Mouse (Mus musculus) CH12.LX (cell line): ENCODE measurements at regions not wholly inside any gene's neighbourhood (a gene's known extent, or its start where the extent isn't known, plus 50 kb on each side); places are given as distances from the start of the nearest gene placed in this dataset.

Experiments
- DNase-seq: peaks from one replicate; pipeline ENCODE4 v3.0.0-alpha.2; 2013; ENCODE audit errors: extremely low read depth
- H3K27ac ChIP-seq: 2 replicates; pipeline ENCODE4 v1.5.1; 2012; ENCODE audit warnings: low read depth, mild to moderate bottlenecking, control low read depth, moderate library complexity; ENCODE audit not compliant: insufficient read depth
- H3K27me3 ChIP-seq: replicated peaks from 2 replicates; pipeline ENCODE3; 2012; ENCODE audit warnings: inconsistent platforms
- H3K36me3 ChIP-seq, 2 experiments: replicated peaks in 1 of 2; 2 replicates each; pipeline versions ENCODE3 to v1.6.1; 2012; ENCODE audit warnings: inconsistent platforms in 1 of 2, low read length in 1 of 2, mild to moderate bottlenecking in 1 of 2, mixed read lengths in 1 of 2, moderate library complexity in 1 of 2; ENCODE audit not compliant: control insufficient read depth in 1 of 2, insufficient read depth in 1 of 2
- H3K4me1 ChIP-seq, 2 experiments: 2 replicates each; pipeline ENCODE4 v1.6.1; 2012; ENCODE audit warnings: inconsistent platforms in 1 of 2, moderate library complexity in 1 of 2; ENCODE audit not compliant: insufficient read depth in 2 of 2, control insufficient read depth in 1 of 2
- H3K4me2 ChIP-seq: 2 replicates; pipeline ENCODE4 v1.6.1; 2012; ENCODE audit warnings: low read depth, mild to moderate bottlenecking, control low read depth; ENCODE audit not compliant: poor library complexity, insufficient read depth, severe bottlenecking
- H3K4me3 ChIP-seq, 3 experiments: fragments of 150-350 bp in 1 of 3; sonication (generic) in 1 of 3; replicated peaks in 1 of 3; 2 replicates each; pipeline versions ENCODE3 to v1.5.1; 2011 to 2012; ENCODE audit warnings: low read depth in 2 of 3, low read length in 2 of 3, mild to moderate bottlenecking in 2 of 3, moderate library complexity in 2 of 3, control low read depth in 1 of 3, improper control_type of control experiment in 1 of 3, inconsistent platforms in 1 of 3, mixed read lengths in 1 of 3; ENCODE audit not compliant: poor library complexity in 1 of 3
- H3K79me2 ChIP-seq: replicated peaks from 2 replicates; pipeline ENCODE4 v1.6.1; 2012; ENCODE audit warnings: mild to moderate bottlenecking, moderate library complexity; ENCODE audit not compliant: control insufficient read depth, poor library complexity, insufficient read depth, severe bottlenecking; ENCODE audit errors: extremely low read depth
- H3K9ac ChIP-seq: 2 replicates; pipeline ENCODE4 v1.6.1; 2012; ENCODE audit warnings: low read depth, mild to moderate bottlenecking, control low read depth, moderate library complexity; ENCODE audit not compliant: insufficient read depth
- H3K9me3 ChIP-seq: replicated peaks from 2 replicates; pipeline ENCODE3; 2012; ENCODE audit warnings: low read length, inconsistent platforms, mixed read lengths
- BHLHE40 ChIP-seq: IDR thresholded peaks from 2 replicates; pipeline ENCODE4 v1.6.1; 2011; ENCODE audit warnings: mild to moderate bottlenecking, low read depth, low read length, improper control_type of control experiment
- CHD1 ChIP-seq: IDR thresholded peaks from 2 replicates; pipeline ENCODE4 v1.6.1; 2012; ENCODE audit warnings: low read depth, low read length, improper control_type of control experiment, inconsistent platforms
- CTCF ChIP-seq, 2 experiments: IDR thresholded peaks in 1 of 2; conservative IDR thresholded peaks in 1 of 2; 2 replicates each; pipeline ENCODE4 v1.5.1; 2011 to 2012; ENCODE audit warnings: low read depth in 2 of 2, low read length in 2 of 2, improper control_type of control experiment in 1 of 2, inconsistent platforms in 1 of 2, mild to moderate bottlenecking in 1 of 2, moderate library complexity in 1 of 2
- E2F4 ChIP-seq: IDR thresholded peaks from 2 replicates; pipeline ENCODE4 v1.6.1; 2011; ENCODE audit warnings: low read depth, low read length, improper control_type of control experiment; ENCODE audit not compliant: insufficient replicate concordance
- EP300 ChIP-seq: IDR thresholded peaks from 2 replicates; pipeline ENCODE4 v1.6.1; 2011; ENCODE audit warnings: low read length, improper control_type of control experiment
- ETS1 ChIP-seq: conservative IDR thresholded peaks from 2 replicates; pipeline ENCODE4 v1.6.1; 2012; ENCODE audit warnings: low read depth, mild to moderate bottlenecking, inconsistent platforms, low read length, improper control_type of control experiment, moderate library complexity
- GABPA ChIP-seq: IDR thresholded peaks from 2 replicates; pipeline ENCODE4 v1.6.1; 2012; ENCODE audit warnings: low read depth, low read length, improper control_type of control experiment, inconsistent platforms; ENCODE audit not compliant: insufficient replicate concordance
- HCFC1 ChIP-seq: IDR thresholded peaks from 2 replicates; pipeline ENCODE4 v1.6.1; 2012; ENCODE audit warnings: low read depth, mild to moderate bottlenecking, inconsistent platforms, low read length, improper control_type of control experiment
- IRF4 ChIP-seq: IDR thresholded peaks from 2 replicates; pipeline ENCODE4 v1.6.1; 2014; ENCODE audit warnings: low read depth, mild to moderate bottlenecking, inconsistent platforms, low read length, improper control_type of control experiment
- MAZ ChIP-seq: IDR thresholded peaks from 2 replicates; pipeline ENCODE4 v1.6.1; 2012; ENCODE audit warnings: low read depth, mild to moderate bottlenecking, inconsistent platforms, low read length, improper control_type of control experiment, moderate library complexity
- MEF2A ChIP-seq: IDR thresholded peaks from 2 replicates; pipeline ENCODE4 v1.6.1; 2014; ENCODE audit warnings: low read depth, mild to moderate bottlenecking, inconsistent platforms, low read length, improper control_type of control experiment, borderline replicate concordance
- PAX5 ChIP-seq: IDR thresholded peaks from 2 replicates; pipeline ENCODE4 v1.6.1; 2012; ENCODE audit warnings: low read length, inconsistent platforms, mixed read lengths
- POLR2A ChIP-seq: IDR thresholded peaks from 2 replicates; pipeline ENCODE4 v1.6.1; 2011; ENCODE audit warnings: low read depth, mild to moderate bottlenecking, improper control_type of control experiment, low read length
- POLR2AphosphoS2 ChIP-seq: IDR thresholded peaks from 2 replicates; pipeline ENCODE4 v1.6.1; 2011; ENCODE audit warnings: low read depth, low read length, improper control_type of control experiment
- SMC3 ChIP-seq: IDR thresholded peaks from 2 replicates; pipeline ENCODE4 v1.6.1; 2011; ENCODE audit warnings: low read depth, low read length, improper control_type of control experiment
- TBP ChIP-seq: conservative IDR thresholded peaks from 2 replicates; pipeline ENCODE4 v1.6.1; 2011; ENCODE audit warnings: low read depth, low read length, improper control_type of control experiment
- USF1 ChIP-seq: IDR thresholded peaks from 2 replicates; pipeline ENCODE4 v1.6.1; 2014; ENCODE audit warnings: low read depth, mild to moderate bottlenecking, inconsistent platforms, low read length, improper control_type of control experiment
- ZKSCAN1 ChIP-seq: IDR thresholded peaks from 2 replicates; pipeline ENCODE4 v1.6.1; 2012; ENCODE audit warnings: low read depth, inconsistent platforms, low read length, improper control_type of control experiment, borderline replicate concordance
- ZNF384 ChIP-seq: IDR thresholded peaks from 2 replicates; pipeline ENCODE4 v1.6.1; 2012; ENCODE audit warnings: low read depth, low read length, improper control_type of control experiment, inconsistent platforms
- dilution Hi-C: fragments of 300-500 bp; cut with MboI; formaldehyde crosslinking; loops from 2 replicates; pipeline ENCODE4 v1.14.3; 2020; ENCODE audit warnings: low sequenced_read_pairs; ENCODE audit not compliant: extremely low pct_unique_long_range_greater_than_20kb, extremely low pct_ligation_motif_present
- in situ Hi-C: fragments of 300-500 bp; cut with MboI; formaldehyde crosslinking; loops from 3 replicates; pipeline ENCODE4 v1.14.3; 2019; ENCODE audit warnings: low sequenced_read_pairs, low pct_ligation_motif_present, low pct_unique_long_range_greater_than_20kb, mixed read lengths

DNA sequence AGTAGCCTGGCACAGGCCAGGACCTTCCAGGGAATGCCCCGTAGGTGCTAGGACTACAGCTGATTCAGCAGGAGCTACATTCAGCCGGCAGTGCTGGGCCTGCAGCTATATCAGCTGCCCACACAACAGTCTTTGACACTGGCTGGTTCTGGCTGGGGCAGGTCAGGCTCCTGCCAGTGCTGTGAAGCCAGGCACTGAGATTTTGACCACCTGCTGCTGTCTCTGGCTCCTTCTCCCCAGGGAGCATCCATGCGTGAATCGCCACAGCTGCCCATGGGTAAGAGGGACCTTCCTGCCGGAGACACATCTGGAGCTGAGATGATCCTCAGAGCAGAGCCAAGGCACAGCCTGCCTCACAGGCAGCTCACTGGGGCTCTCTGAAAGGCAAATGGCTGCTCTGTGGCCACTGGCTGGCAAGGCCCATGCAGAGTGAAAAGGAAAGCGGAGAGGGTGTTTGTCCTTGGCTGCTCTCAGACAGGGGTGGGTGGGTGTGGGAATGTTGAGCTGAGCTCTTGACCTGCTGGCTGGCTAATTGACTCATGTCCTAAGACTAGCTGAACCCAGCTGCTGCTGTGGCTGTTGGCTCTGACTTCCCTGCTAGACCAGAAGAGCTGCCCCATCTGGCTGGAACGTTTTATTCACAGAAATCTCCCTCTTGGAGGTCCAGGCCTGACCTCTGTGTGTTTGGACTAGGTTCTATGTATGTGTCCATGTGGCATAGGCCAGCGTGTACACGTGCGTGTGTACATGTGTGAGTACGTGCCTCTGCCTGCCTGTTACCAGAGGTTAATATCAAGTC, 187.4 kb upstream of the Igsf21 start:
- H3K79me2 ChIP-seq: no peaks in the 10 kb centered on the region
- no peak overlapping the region for H3K27ac ChIP-seq
- DNase-seq: no peak
- no peaks in the 10 kb centered on the region for H3K36me3 ChIP-seq
- dilution Hi-C loops (no loop called here), in situ Hi-C loops (no loop called here)
- TF ChIP-seq GABPA (no peak), BHLHE40 (no peak), ZKSCAN1 (no peak), CHD1 (no peak), PAX5 (no peak), MAZ (no peak), IRF4 (no peak), POLR2AphosphoS2 (no peak), POLR2A (no peak), MEF2A (no peak), E2F4 (no peak), HCFC1 (no peak), ZNF384 (no peak), ETS1 (no peak), SMC3 (no peak), CTCF (conservative IDR thresholded peaks at IDR 0.05 in 1 of 2, IDR thresholded peaks at IDR 0.05 in 1 of 2; ENCODE audit: low read depth in 2 of 2, low read length in 2 of 2) (no peak)
- no peak overlapping the region for H3K9ac ChIP-seq
- peaks cover 65% of the 10 kb centered on the region for H3K27me3 ChIP-seq
- no peaks in the 10 kb centered on the region for H3K4me1 ChIP-seq
- peaks cover 3% of the 10 kb centered on the region for H3K9me3 ChIP-seq
- no peak overlapping the region for H3K4me2 ChIP-seq
- H3K4me3 ChIP-seq: no peak overlapping the region

- Histone ChIP-seq H3K4me2 (no peak overlapping the region), H3K79me2 (no peaks in the 10 kb centered on the region), H3K36me3 (no peaks in the 10 kb centered on the region), H3K4me3 (no peak overlapping the region), H3K27me3 (peaks cover 57% of the 10 kb centered on the region), H3K9ac (no peak overlapping the region), H3K27ac (no peak overlapping the region), H3K9me3 (peaks cover 9% of the 10 kb centered on the region), H3K4me1 (no peaks in the 10 kb centered on the region)
- in situ Hi-C loops: no loop called here
- dilution Hi-C loops: no loop called here
- TF ChIP-seq TBP (no peak), GABPA (no peak), USF1 (no peak), EP300 (no peak)
- DNase-seq: no peak
Measured at GRCm38 (mm10) chr4:140432101-140432500, 185.5 kb upstream of the Igsf21 start.
